Mouse (Mus musculus) thymus, postnatal 14 days (tissue): ENCODE measurements around the gene Elovl3.
"Not testable (repeated sequence)": the region's sequence is repeated elsewhere in the genome, so short reads cannot be mapped to it uniquely, and the experiment has no call there.

Experiments used
- DNase-seq: peaks from one replicate; pipeline ENCODE4 v3.0.0; 2021

Gene Elovl3

DNA sequence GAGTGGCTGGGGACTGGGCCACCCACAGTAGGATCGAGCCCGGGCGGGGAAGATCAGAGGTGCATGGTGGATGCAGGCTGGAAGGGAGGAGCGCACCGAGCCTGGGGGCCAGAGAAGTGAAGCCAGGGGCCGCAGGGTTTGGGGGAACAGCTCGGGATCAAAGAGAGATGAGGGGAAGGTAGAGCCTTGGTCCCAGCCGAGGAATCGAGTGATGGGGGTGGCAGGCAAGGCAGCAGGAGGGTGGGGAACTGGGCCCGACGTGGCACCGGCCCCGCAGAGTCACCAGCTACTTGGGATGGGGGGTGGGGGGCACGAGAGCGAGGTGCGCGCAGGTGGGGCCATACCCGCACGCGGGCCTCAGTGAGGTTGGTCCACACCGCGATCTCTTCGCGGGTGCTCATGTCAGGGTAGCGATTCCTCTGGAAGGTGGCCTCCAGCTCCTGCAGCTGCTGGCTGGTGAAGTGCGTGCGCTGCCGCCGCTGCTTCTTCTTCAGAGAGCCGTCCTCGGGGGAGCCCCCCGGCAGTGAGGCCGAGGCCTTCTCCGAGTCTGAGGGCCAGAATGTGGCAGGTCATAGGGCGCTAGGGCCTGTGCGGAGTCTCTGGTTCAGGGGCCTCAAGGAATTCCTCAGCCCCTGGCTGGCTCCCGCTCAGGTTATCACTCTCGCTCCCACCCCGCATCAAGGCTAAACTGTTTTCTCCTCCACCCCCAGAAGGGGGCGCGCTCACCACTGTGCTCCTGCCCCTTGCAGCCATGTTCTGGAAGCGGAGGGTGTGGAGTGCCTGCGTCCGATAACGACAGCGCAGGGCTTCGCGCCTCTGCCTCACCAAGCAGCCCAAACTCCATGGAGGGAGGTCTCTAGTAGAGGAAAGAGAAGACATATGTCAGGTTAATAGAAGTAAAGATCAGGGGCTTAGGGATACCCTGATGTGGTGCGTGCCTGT, 5.2 kb downstream of the Elovl3 start:
- peak; percentile 82 for DNase-seq

- no peak for DNase-seq
Observed at GRCm38 (mm10) chr19:46140324-46140723, 8.6 kb downstream of the Elovl3 start.

- DNase-seq = no peak
Observed at GRCm38 (mm10) chr19:46141091-46141490, 9.4 kb downstream of the Elovl3 start.

- DNase-seq = no peak
Observed at GRCm38 (mm10) chr19:46147511-46148371, 16.0 kb downstream of the Elovl3 start, which contains the start of gene Pitx3. TSS of gene Pitx3 (minus strand) at chr19:46148326.

DNA sequence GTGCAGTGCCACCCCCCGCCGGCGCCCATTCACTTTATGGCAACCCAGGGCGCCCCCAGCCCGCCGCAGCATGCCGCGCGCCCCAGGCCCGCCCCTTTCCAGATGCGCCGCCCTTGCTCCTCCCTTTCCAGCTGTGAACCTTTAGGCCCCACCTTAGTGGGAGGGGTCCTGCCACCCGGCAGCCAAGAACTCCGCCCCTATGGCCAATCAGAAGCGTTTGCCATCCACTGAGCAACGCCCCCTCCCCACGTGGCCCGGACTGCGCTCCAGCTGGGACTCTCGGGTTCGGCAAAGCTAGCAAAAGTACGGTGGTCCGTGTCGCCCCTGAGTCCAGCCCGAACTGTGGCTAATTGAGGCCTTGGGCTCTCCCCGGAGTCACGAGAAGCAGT, 16.7 kb downstream of the Elovl3 start:
- DNase-seq = peak; percentile 69

- DNase-seq = no peak
Observed at GRCm38 (mm10) chr19:46149091-46149490, 17.4 kb downstream of the Elovl3 start.

- peak; percentile 91 for DNase-seq
Observed at GRCm38 (mm10) chr19:46152127-46152803, 20.6 kb downstream of the Elovl3 start, which contains the start of gene Gbf1. TSS of gene Gbf1 (plus strand) at chr19:46152509.

GRCm38 (mm10) chr19:46165950-46166349, 34.3 kb downstream of the Elovl3 start:
- DNase-seq = no peak

DNA sequence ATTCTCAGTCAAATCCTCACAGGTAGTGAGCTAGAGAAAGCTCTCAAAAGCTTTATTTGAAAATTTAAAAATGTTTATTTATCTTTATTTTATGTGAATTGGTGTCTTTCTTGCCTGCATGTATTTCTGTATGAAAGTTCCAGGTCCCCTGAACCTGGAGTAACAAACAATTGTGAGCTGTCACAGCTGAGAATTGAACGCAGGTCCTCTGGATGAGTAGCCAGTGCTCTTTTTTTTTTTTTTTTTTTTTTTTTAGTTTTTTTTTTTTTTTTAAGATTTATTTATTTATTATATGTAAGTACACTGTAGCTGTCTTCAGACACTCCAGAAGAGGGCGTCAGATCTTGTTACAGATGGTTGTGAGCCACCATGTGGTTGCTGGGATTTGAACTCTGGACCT, 35.5 kb downstream of the Elovl3 start:
- not testable (repeated sequence) for DNase-seq

DNA sequence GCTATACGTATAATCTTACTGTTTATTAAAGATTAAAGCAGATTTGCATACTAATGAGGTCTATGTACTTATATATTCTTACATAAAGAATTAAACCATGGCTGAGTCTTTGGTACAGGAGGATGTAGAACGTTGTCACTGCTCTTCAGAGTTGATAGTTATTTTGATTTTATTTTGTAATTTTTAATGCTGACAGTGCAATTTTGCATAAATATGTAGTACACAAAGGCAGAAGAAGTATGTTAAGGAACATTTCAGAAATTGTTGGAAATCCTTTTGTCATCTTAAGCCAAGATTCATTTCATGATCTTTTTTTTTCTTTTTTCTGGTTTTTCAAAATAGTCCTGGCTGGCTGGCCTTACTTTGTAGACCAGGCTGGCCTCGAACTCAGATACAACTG, 37.7 kb downstream of the Elovl3 start:
- DNase-seq = no peak

GRCm38 (mm10) chr19:46169913-46170312, 38.2 kb downstream of the Elovl3 start:
- DNase-seq = no peak

DNA sequence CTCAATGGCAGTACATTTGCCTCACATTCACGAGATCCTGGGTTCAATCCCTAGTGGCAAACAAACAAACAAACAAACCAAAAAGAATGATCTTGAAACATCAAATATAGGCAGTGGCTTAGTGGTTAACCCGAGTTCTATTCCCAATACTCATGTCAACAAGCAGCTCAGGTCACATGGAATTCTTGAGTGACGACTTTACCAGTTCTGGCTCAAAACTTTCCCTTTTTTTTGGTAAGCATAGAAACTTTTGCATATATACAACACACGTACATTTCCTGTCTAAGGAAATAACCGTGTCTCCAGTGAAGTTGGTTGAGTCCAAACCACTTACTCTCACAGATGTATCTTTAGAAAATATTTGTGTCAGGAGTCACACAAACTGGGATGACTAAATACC, 40.8 kb downstream of the Elovl3 start:
- no peak for DNase-seq

DNA sequence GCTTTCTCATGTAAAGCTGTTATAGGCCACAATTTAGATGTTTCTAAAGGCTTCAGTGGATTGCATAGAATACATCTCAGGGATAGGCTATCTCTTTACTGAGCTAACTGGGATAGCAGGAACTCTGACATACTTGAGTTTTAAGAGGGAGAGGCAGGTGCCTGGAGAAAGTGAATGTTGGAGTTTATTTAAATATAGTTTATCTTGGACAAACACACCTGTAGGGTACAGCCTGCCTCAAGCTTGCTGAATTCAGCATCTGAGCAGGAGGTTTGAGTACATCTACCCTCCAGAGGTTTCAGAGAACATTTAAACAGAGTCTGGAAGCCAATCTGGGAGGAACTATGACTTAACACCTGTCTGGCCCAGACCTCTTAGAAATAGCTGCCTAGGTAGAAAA, 43.5 kb downstream of the Elovl3 start:
- DNase-seq = no peak

GRCm38 (mm10) chr19:46177046-46177445, 45.3 kb downstream of the Elovl3 start:
- DNase-seq = no peak

GRCm38 (mm10) chr19:46180274-46180673, 48.6 kb downstream of the Elovl3 start:
- DNase-seq = no peak

DNA sequence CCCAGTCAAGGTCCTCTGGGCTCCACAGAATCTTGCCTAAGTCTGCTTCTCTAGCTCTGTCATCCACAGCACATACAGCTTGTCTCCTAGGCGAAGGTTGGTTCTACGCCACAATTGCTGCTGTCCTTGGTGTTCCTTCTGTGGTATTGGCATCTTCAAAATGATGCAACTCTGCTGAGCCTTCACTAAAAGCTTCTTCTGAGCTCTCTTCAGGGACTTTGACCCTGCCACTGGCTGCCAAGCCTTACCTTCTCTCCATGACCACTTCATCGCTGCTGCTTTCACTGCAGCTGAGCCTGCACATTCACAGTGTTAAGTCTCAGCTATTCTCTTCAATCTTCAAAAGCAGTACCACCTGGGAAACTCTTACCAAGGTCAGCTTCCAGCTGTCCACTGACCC, 50.5 kb downstream of the Elovl3 start:
- DNase-seq = no peak
